Mouse (Mus musculus): ENCODE measurements around the gene Pitpna. TPM values are rescaled to one million over a fixed set of nuclear protein-coding genes. Genes with fewer than 3 reads are reported as not detected.

Pitpna gene
- total and polyA plus RNA-seq, 3 experiments: 67.8 to 709 (median 194) TPM

DNA sequence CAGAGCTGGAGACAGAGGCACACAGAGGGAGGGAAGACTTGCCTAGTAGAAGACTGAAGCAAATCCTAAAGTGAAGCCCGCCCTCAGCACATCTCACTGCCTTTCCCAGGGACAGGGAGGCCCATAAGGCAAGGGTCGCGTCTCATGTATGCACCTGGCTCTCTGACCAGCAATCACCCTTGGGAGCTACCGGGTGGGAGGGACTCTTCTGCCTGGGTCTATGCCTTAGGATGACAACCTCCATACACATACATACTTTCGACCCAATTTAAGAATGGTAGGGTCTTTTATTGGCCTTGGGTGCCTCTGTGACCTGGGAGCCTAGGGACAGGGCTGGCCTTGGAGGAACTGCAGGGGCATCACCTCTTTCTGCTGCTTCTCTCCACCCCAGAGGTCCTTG is 85.5 kb downstream of the Pitpna start:
- no peaks in the 10 kb centered on the region for H3K79me2 ChIP-seq (ENCODE audit: control insufficient read depth, insufficient read depth, low read length, poor library complexity)
- H3K27ac ChIP-seq (ENCODE audit: control insufficient read depth, low read depth, low read length): no peak overlapping the region
- no peak overlapping the region for H3K4me3 ChIP-seq (ENCODE audit: control insufficient read depth in 1 of 2, insufficient read depth in 1 of 2, low read depth in 2 of 2, low read length in 2 of 2)
- TF ChIP-seq POLR2AphosphoS2 (IDR thresholded peaks at IDR 0.05; ENCODE audit: low read length) (peak; percentile 3; the same call in 1 of the 2 replicates), MAX (IDR thresholded peaks at IDR 0.05; ENCODE audit: low read length) (no peak)
- H3K9me3 ChIP-seq (replicated peaks; ENCODE audit: insufficient read depth, low read length): no peaks in the 10 kb centered on the region
- DNase-seq (ENCODE audit: low read depth, low spot score): no peak
- H3K4me1 ChIP-seq (ENCODE audit: control insufficient read depth in 1 of 2, insufficient read depth in 2 of 2, low read length in 2 of 2): peaks cover 2 to 9% of the 10 kb centered on the region in 2 experiments
- H3K27me3 ChIP-seq (ENCODE audit: control insufficient read depth in 1 of 2, insufficient read depth in 2 of 2, low read length in 2 of 2): no peaks in the 10 kb centered on the region
- H3K36me3 ChIP-seq (ENCODE audit: control insufficient read depth in 1 of 2, insufficient read depth in 2 of 2, low read length in 2 of 2): peaks cover 0 to 8% of the 10 kb centered on the region in 2 experiments; a peak in 3 of 4 replicates
- H3K9ac ChIP-seq (ENCODE audit: control insufficient read depth, low read depth, low read length, poor library complexity, severe bottlenecking): no peak overlapping the region

DNA sequence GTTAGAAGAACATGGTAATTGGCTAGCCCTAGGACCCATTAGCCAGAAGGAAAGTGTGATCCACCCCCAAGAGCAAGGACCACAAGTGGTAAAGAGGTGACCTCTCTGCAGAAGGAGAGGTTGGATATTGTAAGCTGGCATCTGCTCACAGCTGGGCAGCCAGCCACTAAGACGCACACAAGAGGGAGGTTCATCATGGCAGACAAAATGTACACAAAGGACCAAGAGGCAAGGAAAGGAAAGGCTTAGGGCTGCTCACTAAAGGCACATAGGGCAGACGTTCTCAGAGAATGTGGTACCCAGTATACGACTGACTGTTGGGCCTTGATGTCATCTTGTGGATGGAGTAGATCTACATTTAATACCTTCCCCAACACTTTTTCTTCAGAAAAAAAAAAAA is 87.0 kb downstream of the Pitpna start:
- peaks cover 8% of the 10 kb centered on the region for H3K79me2 ChIP-seq (ENCODE audit: control insufficient read depth, insufficient read depth, low read length, poor library complexity)
- H3K4me3 ChIP-seq (ENCODE audit: control insufficient read depth in 1 of 2, insufficient read depth in 1 of 2, low read depth in 2 of 2, low read length in 2 of 2): no peak overlapping the region
- H3K36me3 ChIP-seq (ENCODE audit: control insufficient read depth in 1 of 2, insufficient read depth in 2 of 2, low read length in 2 of 2): peaks cover 0 to 9% of the 10 kb centered on the region in 2 experiments; a peak in 3 of 4 replicates
- H3K9me3 ChIP-seq (replicated peaks; ENCODE audit: insufficient read depth, low read length): no peaks in the 10 kb centered on the region
- no peak for DNase-seq (ENCODE audit: low read depth, low spot score)
- H3K27me3 ChIP-seq (ENCODE audit: control insufficient read depth in 1 of 2, insufficient read depth in 2 of 2, low read length in 2 of 2): no peaks in the 10 kb centered on the region
- peaks cover 3 to 9% of the 10 kb centered on the region in 2 experiments; a peak in 3 of 4 replicates for H3K4me1 ChIP-seq (ENCODE audit: control insufficient read depth in 1 of 2, insufficient read depth in 2 of 2, low read length in 2 of 2)
- H3K9ac ChIP-seq (ENCODE audit: control insufficient read depth, low read depth, low read length, poor library complexity, severe bottlenecking): no peak overlapping the region
- H3K27ac ChIP-seq (ENCODE audit: control insufficient read depth, low read depth, low read length): no peak overlapping the region
- TF ChIP-seq SIN3A (IDR thresholded peaks at IDR 0.05; ENCODE audit: low read length) (no peak), UBTF (IDR thresholded peaks at IDR 0.05; ENCODE audit: borderline replicate concordance, insufficient read depth, low read depth, low read length) (no peak)

DNA sequence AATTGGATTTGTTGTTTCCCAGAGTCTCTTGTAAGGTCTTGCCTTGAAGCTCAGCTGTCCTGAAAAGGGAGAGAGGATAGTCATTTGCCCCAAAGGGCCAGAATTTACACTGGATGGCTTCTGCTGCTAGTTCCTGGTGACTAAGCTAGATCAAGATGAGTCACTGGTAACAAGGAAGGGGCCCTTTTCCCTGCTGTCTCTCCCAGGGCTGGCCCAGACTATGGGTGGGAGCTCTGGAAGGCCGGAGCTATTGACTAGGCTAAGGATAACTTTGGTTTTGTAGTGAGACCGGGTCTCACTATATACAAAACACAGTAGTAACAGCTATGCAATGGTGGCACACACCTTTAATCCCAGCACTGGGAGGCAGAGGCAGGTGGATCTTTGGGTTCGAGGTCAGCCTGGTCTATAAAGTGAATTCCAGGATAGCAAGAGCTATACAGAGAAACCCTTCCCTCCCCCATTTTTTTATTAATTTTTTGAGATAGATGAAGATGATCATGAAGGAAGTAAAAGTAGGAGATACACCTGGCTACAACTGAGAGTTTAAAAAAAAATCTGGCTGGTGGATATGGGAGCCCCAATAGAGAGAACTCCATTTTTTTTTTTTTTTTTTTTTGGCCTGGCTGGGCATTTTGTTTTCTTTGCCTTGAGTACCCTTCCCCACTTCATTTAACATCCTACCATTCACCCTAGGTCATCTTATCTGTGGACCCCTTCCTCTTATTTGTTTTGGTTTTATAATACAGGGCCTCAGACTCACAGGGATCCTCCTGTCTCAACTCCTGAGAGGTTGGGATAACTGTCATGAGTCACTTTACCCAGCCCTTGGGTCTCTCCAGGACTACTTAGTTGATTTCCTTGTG is 90.2 kb downstream of the Pitpna start:
- Histone ChIP-seq H3K9me3 (replicated peaks; ENCODE audit: insufficient read depth, low read length) (no peaks in the 10 kb centered on the region), H3K4me1 (ENCODE audit: control insufficient read depth in 1 of 2, insufficient read depth in 2 of 2, low read length in 2 of 2) (peaks cover 9 to 14% of the 10 kb centered on the region in 2 experiments), H3K4me3 (ENCODE audit: control insufficient read depth in 1 of 2, insufficient read depth in 1 of 2, low read depth in 2 of 2, low read length in 2 of 2) (peak overlapping the region; percentile 56 to 71), H3K36me3 (ENCODE audit: control insufficient read depth in 1 of 2, insufficient read depth in 2 of 2, low read length in 2 of 2) (peaks cover 9 to 24% of the 10 kb centered on the region in 2 experiments), H3K79me2 (ENCODE audit: control insufficient read depth, insufficient read depth, low read length, poor library complexity) (peaks cover 33% of the 10 kb centered on the region), H3K27ac (ENCODE audit: control insufficient read depth, low read depth, low read length) (peak overlapping the region; percentile 78), H3K9ac (ENCODE audit: control insufficient read depth, low read depth, low read length, poor library complexity, severe bottlenecking) (peak overlapping the region; percentile 41), H3K27me3 (ENCODE audit: control insufficient read depth in 1 of 2, insufficient read depth in 2 of 2, low read length in 2 of 2) (no peaks in the 10 kb centered on the region)
- DNase-seq (ENCODE audit: low read depth, low spot score): peak; percentile 49
- TF ChIP-seq TAL1 (IDR thresholded peaks at IDR 0.05; ENCODE audit: low read length) (no peak), HCFC1 (IDR thresholded peaks at IDR 0.05; ENCODE audit: low read depth, low read length) (no peak), ZNF384 (IDR thresholded peaks at IDR 0.05; ENCODE audit: low read depth, low read length) (peak; percentile 83), TBP (IDR thresholded peaks at IDR 0.05; ENCODE audit: low read depth, low read length) (peak; percentile 72)

Other genes with a start within 250 kb of the Pitpna start
- gene Rpa1, start 239.8 kb upstream of the Pitpna start, total RNA-seq (2012; rRNA removed): 242 and 267 TPM in 2 replicates
- 100 to 1,000 TPM; 179 to 481 TPM for gene Rpa1, start 239.8 kb upstream of the Pitpna start, polyA plus RNA-seq (2012; ENCODE audit: insufficient read depth in 1 of 2, insufficient read length in 2 of 2, low read depth in 1 of 2, low replicate concordance in 2 of 2, missing spikeins in 1 of 2)
- 11.4 and 12.8 TPM in 2 replicates for gene Smyd4, start 239.7 kb upstream of the Pitpna start, total RNA-seq (2012; rRNA removed)
- gene Smyd4, start 239.7 kb upstream of the Pitpna start, polyA plus RNA-seq (2012; ENCODE audit: insufficient read depth in 1 of 2, insufficient read length in 2 of 2, low read depth in 1 of 2, low replicate concordance in 2 of 2, missing spikeins in 1 of 2): 1 to 10 TPM in 1 of 2 experiments, not detected in 1; 9.6 TPM
- not detected in 2 replicates for gene Serpinf1, start 165.4 kb upstream of the Pitpna start, total RNA-seq (2012; rRNA removed)
- under 1 TPM in 1 of 2 experiments, not detected in 1; 0.36 TPM for gene Serpinf1, start 165.4 kb upstream of the Pitpna start, polyA plus RNA-seq (2012; ENCODE audit: insufficient read depth in 1 of 2, insufficient read length in 2 of 2, low read depth in 1 of 2, low replicate concordance in 2 of 2, missing spikeins in 1 of 2)
- not detected in 2 replicates for gene Serpinf2, start 148.5 kb upstream of the Pitpna start, total RNA-seq (2012; rRNA removed)
- under 1 TPM in 1 of 2 experiments, not detected in 1; 0.07 TPM for gene Serpinf2, start 148.5 kb upstream of the Pitpna start, polyA plus RNA-seq (2012; ENCODE audit: insufficient read depth in 1 of 2, insufficient read length in 2 of 2, low read depth in 1 of 2, low replicate concordance in 2 of 2, missing spikeins in 1 of 2)
- gene Wdr81, start 133.4 kb upstream of the Pitpna start, total RNA-seq (2012; rRNA removed): 7.0 and 7.6 TPM in 2 replicates
- gene Wdr81, start 133.4 kb upstream of the Pitpna start, polyA plus RNA-seq (2012; ENCODE audit: insufficient read depth in 1 of 2, insufficient read length in 2 of 2, low read depth in 1 of 2, low replicate concordance in 2 of 2, missing spikeins in 1 of 2): 10 to 100 TPM in 1 of 2 experiments, not detected in 1; 13.9 TPM
- gene Tlcd2, start 126.4 kb upstream of the Pitpna start, total RNA-seq (2012; rRNA removed): 0.50 and 1.0 TPM in 2 replicates
- gene Tlcd2, start 126.4 kb upstream of the Pitpna start, polyA plus RNA-seq (2012; ENCODE audit: insufficient read depth in 1 of 2, insufficient read length in 2 of 2, low read depth in 1 of 2, low replicate concordance in 2 of 2, missing spikeins in 1 of 2): under 1 TPM in 1 of 2 experiments, not detected in 1; 0.86 TPM
- gene Prpf8, start 101.3 kb upstream of the Pitpna start, total RNA-seq (2012; rRNA removed): 214 and 234 TPM in 2 replicates
- gene Prpf8, start 101.3 kb upstream of the Pitpna start, polyA plus RNA-seq (2012; ENCODE audit: insufficient read depth in 1 of 2, insufficient read length in 2 of 2, low read depth in 1 of 2, low replicate concordance in 2 of 2, missing spikeins in 1 of 2): 100 to 1,000 TPM; 276 to 644 TPM
- 0.16 and 0.19 TPM in 2 replicates for gene Rilp, start 78.0 kb upstream of the Pitpna start, total RNA-seq (2012; rRNA removed)
- under 1 TPM in 1 of 2 experiments, not detected in 1; 0.65 TPM for gene Rilp, start 78.0 kb upstream of the Pitpna start, polyA plus RNA-seq (2012; ENCODE audit: insufficient read depth in 1 of 2, insufficient read length in 2 of 2, low read depth in 1 of 2, low replicate concordance in 2 of 2, missing spikeins in 1 of 2)
- gene Scarf1, start 74.6 kb upstream of the Pitpna start, total RNA-seq (2012; rRNA removed): 0.10 and 0.15 TPM in 2 replicates
- under 1 TPM in 1 of 2 experiments, not detected in 1; 0.28 TPM for gene Scarf1, start 74.6 kb upstream of the Pitpna start, polyA plus RNA-seq (2012; ENCODE audit: insufficient read depth in 1 of 2, insufficient read length in 2 of 2, low read depth in 1 of 2, low replicate concordance in 2 of 2, missing spikeins in 1 of 2)
- gene Slc43a2, start 56.4 kb upstream of the Pitpna start, total RNA-seq (2012; rRNA removed): 4.9 and 5.9 TPM in 2 replicates
- 1 to 10 TPM in 1 of 2 experiments, not detected in 1; 8.4 TPM for gene Slc43a2, start 56.4 kb upstream of the Pitpna start, polyA plus RNA-seq (2012; ENCODE audit: insufficient read depth in 1 of 2, insufficient read length in 2 of 2, low read depth in 1 of 2, low replicate concordance in 2 of 2, missing spikeins in 1 of 2)
- gene Inpp5k, start 42.9 kb downstream of the Pitpna start, total RNA-seq (2012; rRNA removed): 15.2 and 16.4 TPM in 2 replicates
- gene Inpp5k, start 42.9 kb downstream of the Pitpna start, polyA plus RNA-seq (2012; ENCODE audit: insufficient read depth in 1 of 2, insufficient read length in 2 of 2, low read depth in 1 of 2, low replicate concordance in 2 of 2, missing spikeins in 1 of 2): 10 to 100 TPM in 1 of 2 experiments, not detected in 1; 28.7 TPM
- 27.0 and 33.2 TPM in 2 replicates for gene Myo1c, start 62.4 kb downstream of the Pitpna start, total RNA-seq (2012; rRNA removed)
- 10 to 100 TPM in 1 of 2 experiments, not detected in 1; 45.6 TPM for gene Myo1c, start 62.4 kb downstream of the Pitpna start, polyA plus RNA-seq (2012; ENCODE audit: insufficient read depth in 1 of 2, insufficient read length in 2 of 2, low read depth in 1 of 2, low replicate concordance in 2 of 2, missing spikeins in 1 of 2)
- gene Crk, start 91.2 kb downstream of the Pitpna start, total RNA-seq (2012; rRNA removed): 68.0 and 68.4 TPM in 2 replicates
- gene Crk, start 91.2 kb downstream of the Pitpna start, polyA plus RNA-seq (2012; ENCODE audit: insufficient read depth in 1 of 2, insufficient read length in 2 of 2, low read depth in 1 of 2, low replicate concordance in 2 of 2, missing spikeins in 1 of 2): 10 to 100 TPM; 33.8 to 66.2 TPM
- gene Ywhae, start 144.8 kb downstream of the Pitpna start, total RNA-seq (2012; rRNA removed): 303 and 356 TPM in 2 replicates
- gene Ywhae, start 144.8 kb downstream of the Pitpna start, polyA plus RNA-seq (2012; ENCODE audit: insufficient read depth in 1 of 2, insufficient read length in 2 of 2, low read depth in 1 of 2, low replicate concordance in 2 of 2, missing spikeins in 1 of 2): 100 to 1,000 TPM; 755 to 855 TPM
- not detected in 2 replicates for gene Doc2b, start 208.0 kb downstream of the Pitpna start, total RNA-seq (2012; rRNA removed)
- gene Doc2b, start 208.0 kb downstream of the Pitpna start, polyA plus RNA-seq (2012; ENCODE audit: insufficient read depth in 1 of 2, insufficient read length in 2 of 2, low read depth in 1 of 2, low replicate concordance in 2 of 2, missing spikeins in 1 of 2): not detected

All from MEL (cell line).